Mouse (Mus musculus) heart, adult 2 months (tissue): Measurements from ENCODE around the gene Ash1l.

Experiments
- CTCF ChIP-seq: fragments of 200-600 bp; IDR thresholded peaks from 2 replicates; pipeline ENCODE4 v1.8.1; 2022; ENCODE audit warnings: antibody characterized with exemption, mild to moderate bottlenecking, moderate library complexity
- POLR2A ChIP-seq: fragments of 200-500 bp; IDR thresholded peaks from 2 replicates; pipeline ENCODE4 v1.6.1; 2011; ENCODE audit warnings: mild to moderate bottlenecking, low read depth, low read length, control low read depth; ENCODE audit not compliant: insufficient read depth

- no peak for TF ChIP-seq CTCF
- TF ChIP-seq POLR2A = no peak
These were observed 31.4 kb upstream of the Ash1l start for GRCm38 (mm10) chr3:88918981-88919380.
